Mouse (Mus musculus) liver, embryonic 14.5 days (tissue): Measurements from ENCODE around the gene Myog. TPM values are rescaled to one million over a fixed set of nuclear protein-coding genes. Genes with fewer than 3 reads are reported as not detected.

Experiments
- ATAC-seq: fragments of 200-750 bp; cut with Nextera tagmentation; 2 replicates; pipeline ENCODE4 v1.8.0; 2017; ENCODE audit warnings: moderate number of reproducible peaks, mild to moderate bottlenecking, moderate library complexity; ENCODE audit not compliant: insufficient read depth
- DNase-seq, 3 experiments: peaks; one replicate each; pipeline ENCODE4 v3.0.0-alpha.2; 2012 to 2013; ENCODE audit warnings: low read depth in 3 of 3, low spot score in 3 of 3
- H3K27ac ChIP-seq: fragments of 300-500 bp; sonication (generic); 2 replicates; pipeline ENCODE4 v1.5.1; 2014; ENCODE audit warnings: moderate library complexity, mild to moderate bottlenecking, control low read depth, inconsistent platforms
- H3K27me3 ChIP-seq: fragments of 300-500 bp; sonication (generic); 2 replicates; pipeline ENCODE4 v1.6.1; 2014; ENCODE audit warnings: mild to moderate bottlenecking, low read length, moderate library complexity; ENCODE audit not compliant: control insufficient read depth, insufficient read depth
- H3K36me3 ChIP-seq: fragments of 300-500 bp; sonication (generic); replicated peaks from 2 replicates; pipeline ENCODE4 v1.6.1; 2014; ENCODE audit warnings: low read depth; ENCODE audit not compliant: control insufficient read depth, insufficient read depth
- H3K4me1 ChIP-seq, 2 experiments: fragments of 200-500 bp in 1 of 2; fragments of 300-500 bp in 1 of 2; sonication (generic) in 1 of 2; replicated peaks; 2 replicates each; pipeline ENCODE4 v1.6.1; 2012 to 2014; ENCODE audit warnings: antibody characterized with exemption in 1 of 2, inconsistent platforms in 1 of 2, low read length in 1 of 2; ENCODE audit not compliant: control insufficient read depth in 2 of 2, insufficient read depth in 2 of 2
- H3K4me2 ChIP-seq: fragments of 300-500 bp; sonication (generic); 2 replicates; pipeline ENCODE4 v1.6.1; 2014; ENCODE audit warnings: low read depth, mild to moderate bottlenecking, control low read depth, moderate library complexity
- H3K4me3 ChIP-seq, 2 experiments: fragments of 200-500 bp in 1 of 2; fragments of 300-500 bp in 1 of 2; sonication (generic) in 1 of 2; 2 replicates each; pipeline ENCODE4 v1.5.1; 2012 to 2014; ENCODE audit warnings: low read depth in 2 of 2, low read length in 2 of 2, mild to moderate bottlenecking in 2 of 2, control low read depth in 1 of 2, inconsistent platforms in 1 of 2, moderate library complexity in 1 of 2; ENCODE audit not compliant: insufficient read depth in 1 of 2
- H3K9ac ChIP-seq: fragments of 300-500 bp; sonication (generic); replicated peaks from 2 replicates; pipeline ENCODE4 v1.6.1; 2014; ENCODE audit warnings: mild to moderate bottlenecking, control low read depth, moderate library complexity
- H3K9me3 ChIP-seq: fragments of 300-500 bp; sonication (generic); 2 replicates; pipeline ENCODE4 v1.6.1; 2016; ENCODE audit warnings: low read length, mixed read lengths; ENCODE audit not compliant: control insufficient read depth
- CTCF ChIP-seq: IDR thresholded peaks from 2 replicates; pipeline ENCODE4 v1.5.1; 2016; ENCODE audit warnings: antibody characterized with exemption, low read depth, control low read depth
- EP300 ChIP-seq: IDR thresholded peaks from 2 replicates; pipeline ENCODE4 v1.6.1; 2016; ENCODE audit warnings: antibody characterized with exemption, low read depth
- WGBS: fragments of 180-500 bp; shearing (Covaris S2); extraction: QIAGEN DNeasy Blood & Tissue Kit; methylation state at CpG from one replicate; pipeline ENCODE4 v1.1.7; 2014; ENCODE audit not compliant: insufficient replicate concordance; 5-methylcytosine and 5-hydroxymethylcytosine counted together
- polyA plus RNA-seq, 2 experiments: library from polyadenylated mRNA; depleted of rRNA in 1 of 2; stranded (reverse) in 1 of 2; unstranded in 1 of 2; fragments of >200 nt; fragmentation: Nextera tagmentation in 1 of 2; extraction: Ambion mirVana in 1 of 2; gene quantifications; 2 replicates each; pipeline versions ENCODE4 v1.2.1 to v1.2.3; 2012 to 2014

Myog gene
- polyA plus RNA-seq, 2 experiments: 0.06 TPM; not detected in 1

- no peak overlapping the region for H3K27ac ChIP-seq
- H3K4me1 ChIP-seq: no peaks in the 10 kb centered on the region
- no peaks in the 10 kb centered on the region for H3K27me3 ChIP-seq
- no peak overlapping the region for H3K4me2 ChIP-seq
- no peaks in the 10 kb centered on the region for H3K9me3 ChIP-seq
- no peak overlapping the region for H3K4me3 ChIP-seq
- no peak for TF ChIP-seq CTCF
- TF ChIP-seq EP300: no peak
- ATAC-seq: no peak
- no peak for DNase-seq
- H3K36me3 ChIP-seq: no peaks in the 10 kb centered on the region
- no peak overlapping the region for H3K9ac ChIP-seq
- WGBS: 68% methylated on average over 5 of the region's 5 CpGs
Observed at GRCm38 (mm10) chr1:134318261-134318660, 28.5 kb downstream of the Myog start.

- no peak for DNase-seq
Observed at GRCm38 (mm10) chr1:134320691-134321301, 31.0 kb downstream of the Myog start.

GRCm38 (mm10) chr1:134322591-134322990, 32.8 kb downstream of the Myog start:
- peak; percentile 52 for TF ChIP-seq CTCF
- no peak for TF ChIP-seq EP300
- H3K4me2 ChIP-seq: no peak overlapping the region
- H3K27ac ChIP-seq: no peak overlapping the region
- no peaks in the 10 kb centered on the region for H3K9me3 ChIP-seq
- no peak for ATAC-seq
- H3K36me3 ChIP-seq: no peaks in the 10 kb centered on the region
- WGBS: 60% methylated on average over 6 of the region's 6 CpGs
- H3K9ac ChIP-seq: no peak overlapping the region
- no peaks in the 10 kb centered on the region for H3K27me3 ChIP-seq
- H3K4me1 ChIP-seq: no peaks in the 10 kb centered on the region
- no peak overlapping the region for H3K4me3 ChIP-seq
- DNase-seq: no peak

More at GRCm38 (mm10) chr1:134320691-134321301, 31.0 kb downstream of the Myog start:
- H3K4me1 ChIP-seq: no peaks in the 10 kb centered on the region
- H3K27ac ChIP-seq: no peak overlapping the region
- no peak overlapping the region for H3K4me3 ChIP-seq
- H3K4me2 ChIP-seq: no peak overlapping the region
- no peaks in the 10 kb centered on the region for H3K27me3 ChIP-seq
- no peak for ATAC-seq
- TF ChIP-seq EP300 (no peak), CTCF (no peak)
- WGBS: 60% methylated on average over 14 of the region's 14 CpGs
- H3K36me3 ChIP-seq: no peaks in the 10 kb centered on the region
- no peaks in the 10 kb centered on the region for H3K9me3 ChIP-seq
- H3K9ac ChIP-seq: no peak overlapping the region

GRCm38 (mm10) chr1:134326841-134327346, 37.1 kb downstream of the Myog start:
- ATAC-seq: no peak
- no peak for DNase-seq
- no peak for TF ChIP-seq CTCF
- no peaks in the 10 kb centered on the region for H3K4me1 ChIP-seq
- H3K36me3 ChIP-seq: no peaks in the 10 kb centered on the region
- no peaks in the 10 kb centered on the region for H3K27me3 ChIP-seq
- H3K9ac ChIP-seq: no peak overlapping the region
- 73% methylated on average over 12 of the region's 12 CpGs for WGBS
- no peaks in the 10 kb centered on the region for H3K9me3 ChIP-seq
- H3K27ac ChIP-seq: no peak overlapping the region
- H3K4me2 ChIP-seq: no peak overlapping the region
- H3K4me3 ChIP-seq: no peak overlapping the region

GRCm38 (mm10) chr1:134331879-134332635, 42.3 kb downstream of the Myog start:
- ATAC-seq (no peak), DNase-seq (peak; percentile 33 to 43 (median 37))
- Histone ChIP-seq H3K4me3 (no peak overlapping the region), H3K9me3 (no peaks in the 10 kb centered on the region), H3K27me3 (no peaks in the 10 kb centered on the region), H3K4me1 (peaks cover 0 to 7% of the 10 kb centered on the region in 2 experiments; a peak in 1 of 4 replicates), H3K27ac (no peak overlapping the region), H3K9ac (no peak overlapping the region), H3K4me2 (no peak overlapping the region), H3K36me3 (no peaks in the 10 kb centered on the region)
- TF ChIP-seq EP300 (no peak), CTCF (peak; percentile 92)
- 40% methylated on average over 20 of the region's 20 CpGs for WGBS
